Comparison of ENCODE assay signal across 9 mouse cellular contexts in the genomic region with DNA sequence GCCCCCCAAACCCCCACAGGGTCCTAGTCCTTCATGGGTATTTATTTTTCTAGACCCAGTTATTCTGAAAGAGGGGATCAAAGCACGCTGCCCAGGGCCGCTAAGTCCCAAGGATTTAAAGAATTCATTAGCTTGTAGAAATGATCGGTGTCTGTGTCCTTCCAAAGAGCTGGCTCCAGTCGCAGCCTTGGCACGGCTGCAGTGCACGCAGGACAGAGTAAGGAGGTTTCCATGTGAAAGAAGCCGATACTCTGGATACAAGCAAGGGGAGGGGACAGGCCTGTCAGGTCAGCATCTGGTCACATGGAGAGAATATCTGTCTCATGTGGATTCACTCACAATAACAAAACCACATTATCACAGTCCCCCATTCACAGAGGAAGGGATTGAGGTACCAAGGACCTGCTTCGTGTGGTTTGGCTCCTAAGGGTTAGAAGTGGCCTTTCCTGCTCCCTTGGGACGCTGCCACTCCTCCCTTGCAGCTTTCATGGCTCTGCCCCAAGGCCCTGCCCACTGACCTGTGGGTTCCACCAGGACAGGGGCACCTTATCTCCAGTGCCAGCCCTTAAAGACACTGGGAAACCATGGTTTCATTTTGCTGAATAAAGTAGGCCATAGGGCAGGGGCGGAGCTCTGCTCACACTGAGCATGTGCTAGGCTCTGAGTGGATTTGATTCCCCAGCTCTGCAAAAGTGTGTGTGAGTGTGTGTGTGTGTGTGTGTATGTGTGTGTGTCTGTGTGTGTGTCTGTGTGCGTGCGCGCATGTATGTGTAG. TPM values are rescaled to one million over a fixed set of nuclear protein-coding genes. Genes with fewer than 3 reads are reported as not detected.
DNase-seq lines count a peak whose midpoint lies in the region; ATAC-seq and TF ChIP-seq lines count a peak whose summit lies in the region.
"Had no signal": no experiment of that assay in that cellular context is flagged by ENCODE, and none has a peak within 500 bp of the region (broad histone marks: within the 10 kb centered on the region; RNA-seq: fewer than 3 reads in every experiment).

No protein-coding gene starts in this region.

- TF ChIP-seq POLR2A in kidney, adult 2 months (IDR thresholded peaks at IDR 0.05; ENCODE audit: low read depth, low read length), result no peak

- peak; percentile 46 for DNase-seq in kidney, adult 2 months
- no peak for DNase-seq in kidney, adult 18-20 months
- DNase-seq in adrenal gland, adult 8-10 months, result peak; percentile 74
- DNase-seq in heart, postnatal 14 days, result peak; percentile 48 to 73
- peak; percentile 83 for DNase-seq in lung, postnatal 36 days
- DNase-seq in cerebellum, adult 9-11 months, result no peak
- no peak for DNase-seq in left cerebral cortex, adult 8-10 months (ENCODE audit: low spot score in 2 of 2)

- H3K9me3 ChIP-seq in midbrain, embryonic 13.5 days, result no peaks in the 10 kb centered on the region

- intact Hi-C loops in heart, postnatal 14 days (cut with DNase I), result loop anchor here (2.0 kb wide), 1 partner anchor 35 kb away; no protein-coding TSS in a partner anchor

- peaks cover 28% of the 10 kb centered on the region for H3K4me1 ChIP-seq in kidney, adult 2 months (ENCODE audit: control insufficient read depth, insufficient read depth, low read length)
- peaks cover 8% of the 10 kb centered on the region; the same call in 1 of the 2 replicates for H3K4me1 ChIP-seq in midbrain, embryonic 13.5 days (replicated peaks)

- H3K4me3 ChIP-seq in kidney, adult 2 months (ENCODE audit: insufficient read depth, low read depth, low read length), result no peak overlapping the region
- no peak overlapping the region for H3K4me3 ChIP-seq in midbrain, embryonic 13.5 days (replicated peaks)

- no peaks in the 10 kb centered on the region for H3K36me3 ChIP-seq in kidney, adult 2 months (ENCODE audit: control insufficient read depth, insufficient read depth, low read length)
- no peaks in the 10 kb centered on the region for H3K36me3 ChIP-seq in midbrain, embryonic 13.5 days

- H3K27me3 ChIP-seq in kidney, adult 2 months (replicated peaks; ENCODE audit: control insufficient read depth, insufficient read depth, low read length), result no peaks in the 10 kb centered on the region
- H3K27me3 ChIP-seq in midbrain, embryonic 13.5 days, result no peaks in the 10 kb centered on the region
- H3K27me3 ChIP-seq: Patski had no signal

- WGBS in kidney, adult 2 months, result 67% methylated on average over 13 of the region's 13 CpGs
- WGBS in midbrain, embryonic 13.5 days, result 66% methylated on average over 13 of the region's 13 CpGs

- no peak overlapping the region for H3K27ac ChIP-seq in kidney, adult 2 months (ENCODE audit: insufficient read depth, low read depth, low read length)
- no peak overlapping the region for H3K27ac ChIP-seq in midbrain, embryonic 13.5 days

- H3K9ac ChIP-seq in midbrain, embryonic 13.5 days (replicated peaks), result no peak overlapping the region

- no peak for TF ChIP-seq CTCF in kidney, adult 2 months (conservative IDR thresholded peaks at IDR 0.05; ENCODE audit: insufficient read depth, insufficient read length, low read depth, low read length)

- no peak overlapping the region for H3K4me2 ChIP-seq in midbrain, embryonic 13.5 days (replicated peaks)

- ATAC-seq in midbrain, embryonic 13.5 days, result no peak
- ATAC-seq: Patski had no signal

RNA-seq across cellular contexts. Expression of gene Slc25a33, which starts 15.5 kb away (rescaled TPM):
- 16.8 and 18.3 TPM in 2 replicates for polyA plus RNA-seq in kidney, adult 2 months (2012; rRNA removed)
- total RNA-seq in adrenal gland, adult 8-10 months (2022), result 10 to 100 TPM; 22.2 to 24.2 (median 23.6) TPM
- 10 to 100 TPM; 16.2 to 24.2 TPM for total RNA-seq in heart, postnatal 14 days (2021)
- polyA plus RNA-seq in midbrain, embryonic 13.5 days (2015; fragmentation: Nextera tagmentation; extraction: Ambion mirVana), result 20.2 and 21.9 TPM in 2 replicates
- total RNA-seq in left cerebral cortex, adult 8-10 months (2022), result 10 to 100 TPM; 31.9 to 33.7 (median 32.4) TPM

RNA-seq across cellular contexts. Expression of gene Tmem201, which starts 51.8 kb away (rescaled TPM):
- 34.2 and 37.5 TPM in 2 replicates for polyA plus RNA-seq in kidney, adult 2 months (2012; rRNA removed)
- total RNA-seq in adrenal gland, adult 8-10 months (2022), result 10 to 100 TPM; 29.0 to 41.6 (median 36.4) TPM
- 10 to 100 TPM; 82.7 to 83.9 TPM for total RNA-seq in heart, postnatal 14 days (2021)
- polyA plus RNA-seq in midbrain, embryonic 13.5 days (2015; fragmentation: Nextera tagmentation; extraction: Ambion mirVana), result 37.7 and 40.6 TPM in 2 replicates
- total RNA-seq in left cerebral cortex, adult 8-10 months (2022), result 10 to 100 TPM; 65.4 to 71.4 (median 69.0) TPM

Comparison
In these comparisons a context has a peak if more than half of its experiments do, and no peak if none do; other contexts are left out.
1. DNase-seq: peak in kidney, adult 2 months (single experiment), adrenal gland, adult 8-10 months (single experiment), heart, postnatal 14 days (2 of 2) and lung, postnatal 36 days (single experiment); none in kidney, adult 18-20 months (single experiment), cerebellum, adult 9-11 months (single experiment) and left cerebral cortex, adult 8-10 months (0 of 2).